Mouse (Mus musculus) right cerebral cortex, postnatal 36 days (tissue): ENCODE results near the gene Slc34a2.

Experiments
- DNase-seq, 2 experiments: peaks; one replicate each; pipeline ENCODE4 v3.0.0; 2022; ENCODE audit warnings: low spot score in 2 of 2, mixed read lengths in 1 of 2

Slc34a2 gene

GRCm38 (mm10) chr5:53025276-53025973, 12.5 kb upstream of the Slc34a2 start:
- no peak for DNase-seq

- DNase-seq = no peak
These were observed 6.5 kb upstream of the Slc34a2 start for GRCm38 (mm10) chr5:53031346-53031745.

- no peak for DNase-seq
These were observed 4.3 kb downstream of the Slc34a2 start for GRCm38 (mm10) chr5:53042034-53042748.

GRCm38 (mm10) chr5:53042771-53043371, 5.0 kb downstream of the Slc34a2 start:
- DNase-seq = no peak

- DNase-seq = no peak
These were observed 5.8 kb downstream of the Slc34a2 start for GRCm38 (mm10) chr5:53043716-53044115.

GRCm38 (mm10) chr5:53047951-53048350, 10.1 kb downstream of the Slc34a2 start:
- no peak for DNase-seq

- DNase-seq = no peak
These were observed 10.7 kb downstream of the Slc34a2 start for GRCm38 (mm10) chr5:53048599-53048998.

GRCm38 (mm10) chr5:53049046-53049445, 11.2 kb downstream of the Slc34a2 start:
- no peak for DNase-seq

- DNase-seq = no peak
These were observed 13.1 kb downstream of the Slc34a2 start for GRCm38 (mm10) chr5:53050963-53051362.

GRCm38 (mm10) chr5:53053246-53053645, 15.4 kb downstream of the Slc34a2 start:
- DNase-seq = no peak

- no peak for DNase-seq
These were observed 23.8 kb downstream of the Slc34a2 start for GRCm38 (mm10) chr5:53061532-53062130.

- DNase-seq = no peak
These were observed 36.7 kb downstream of the Slc34a2 start for GRCm38 (mm10) chr5:53074553-53074952.

- DNase-seq = no peak
These were observed 40.6 kb downstream of the Slc34a2 start for GRCm38 (mm10) chr5:53078453-53078852.

- DNase-seq = no peak
These were observed 49.6 kb downstream of the Slc34a2 start for GRCm38 (mm10) chr5:53087452-53087851.

GRCm38 (mm10) chr5:53091331-53091730, 53.5 kb downstream of the Slc34a2 start:
- DNase-seq = no peak

- no peak for DNase-seq
These were observed 64.1 kb downstream of the Slc34a2 start for GRCm38 (mm10) chr5:53101848-53102473.

- DNase-seq = no peak
These were observed 66.4 kb downstream of the Slc34a2 start for GRCm38 (mm10) chr5:53104177-53104855.

GRCm38 (mm10) chr5:53105716-53106115, 67.8 kb downstream of the Slc34a2 start:
- DNase-seq = no peak

- no peak for DNase-seq
These were observed 68.2 kb downstream of the Slc34a2 start for GRCm38 (mm10) chr5:53106125-53106524.

GRCm38 (mm10) chr5:53106731-53107130, 68.8 kb downstream of the Slc34a2 start:
- no peak for DNase-seq

- no peak for DNase-seq
These were observed 70.1 kb downstream of the Slc34a2 start for GRCm38 (mm10) chr5:53108026-53108425.
